Mouse (Mus musculus): Measurements from ENCODE around the gene Henmt1. TPM values are rescaled to one million over a fixed set of nuclear protein-coding genes. Genes with fewer than 3 reads are reported as not detected.
A peak's percentile ranks its signal among the peaks of the same experiment; 100 is the strongest.

Henmt1 gene
- polyA plus RNA-seq, 1 experiment = 0.06 TPM

GRCm38 (mm10) chr3:108902038-108902437, 37.6 kb upstream of the Henmt1 start:
- WGBS = 51% methylated on average over 2 of the region's 2 CpGs
- Histone ChIP-seq H3K4me1 (ENCODE audit: control insufficient read depth, insufficient read depth, low read length) (no peaks in the 10 kb centered on the region), H3K36me3 (ENCODE audit: control insufficient read depth, insufficient read depth, low read length) (peaks cover 15% of the 10 kb centered on the region)

GRCm38 (mm10) chr3:108902934-108903333, 36.7 kb upstream of the Henmt1 start:
- Histone ChIP-seq H3K27me3 (replicated peaks; ENCODE audit: control insufficient read depth, insufficient read depth, low read length) (no peaks in the 10 kb centered on the region), H3K36me3 (ENCODE audit: control insufficient read depth, insufficient read depth, low read length) (peaks cover 15% of the 10 kb centered on the region), H3K4me3 (ENCODE audit: insufficient read depth, low read depth, low read length) (no peak overlapping the region), H3K27ac (ENCODE audit: insufficient read depth, low read depth, low read length) (no peak overlapping the region), H3K4me1 (ENCODE audit: control insufficient read depth, insufficient read depth, low read length) (no peaks in the 10 kb centered on the region)
- WGBS = 94% methylated on average over 6 of the region's 6 CpGs
- no peak for TF ChIP-seq CTCF (conservative IDR thresholded peaks at IDR 0.05; ENCODE audit: insufficient read depth, insufficient read length, low read depth, low read length)
- no peak for TF ChIP-seq POLR2A (IDR thresholded peaks at IDR 0.05; ENCODE audit: low read depth, low read length)
- DNase-seq = no peak

More at GRCm38 (mm10) chr3:108902038-108902437, 37.6 kb upstream of the Henmt1 start:
- no peak for TF ChIP-seq POLR2A (IDR thresholded peaks at IDR 0.05; ENCODE audit: low read depth, low read length)
- H3K4me3 ChIP-seq (ENCODE audit: insufficient read depth, low read depth, low read length) = no peak overlapping the region
- DNase-seq = no peak
- no peaks in the 10 kb centered on the region for H3K27me3 ChIP-seq (replicated peaks; ENCODE audit: control insufficient read depth, insufficient read depth, low read length)
- H3K27ac ChIP-seq (ENCODE audit: insufficient read depth, low read depth, low read length) = no peak overlapping the region

GRCm38 (mm10) chr3:108910303-108911080, 29.2 kb upstream of the Henmt1 start:
- WGBS = under 1% methylated on average over 32 of the region's 32 CpGs
- peak; percentile 32 for DNase-seq
- Histone ChIP-seq H3K4me1 (ENCODE audit: control insufficient read depth, insufficient read depth, low read length) (peaks cover 11% of the 10 kb centered on the region), H3K4me3 (ENCODE audit: insufficient read depth, low read depth, low read length) (peak overlapping the region; percentile 81), H3K27ac (ENCODE audit: insufficient read depth, low read depth, low read length) (peak overlapping the region; percentile 97), H3K27me3 (replicated peaks; ENCODE audit: control insufficient read depth, insufficient read depth, low read length) (no peaks in the 10 kb centered on the region), H3K36me3 (ENCODE audit: control insufficient read depth, insufficient read depth, low read length) (peaks cover 2% of the 10 kb centered on the region)
- TF ChIP-seq CTCF (conservative IDR thresholded peaks at IDR 0.05; ENCODE audit: insufficient read depth, insufficient read length, low read depth, low read length) (no peak), POLR2A (IDR thresholded peaks at IDR 0.05; ENCODE audit: low read depth, low read length) (no peak)

GRCm38 (mm10) chr3:108911081-108911547, 28.6 kb upstream of the Henmt1 start:
- peak overlapping the region; percentile 81 for H3K4me3 ChIP-seq (ENCODE audit: insufficient read depth, low read depth, low read length)
- H3K27ac ChIP-seq (ENCODE audit: insufficient read depth, low read depth, low read length) = peak overlapping the region; percentile 97
- peaks cover 2% of the 10 kb centered on the region for H3K36me3 ChIP-seq (ENCODE audit: control insufficient read depth, insufficient read depth, low read length)
- H3K4me1 ChIP-seq (ENCODE audit: control insufficient read depth, insufficient read depth, low read length) = peaks cover 11% of the 10 kb centered on the region
- DNase-seq = peak; percentile 69
- TF ChIP-seq POLR2A (IDR thresholded peaks at IDR 0.05; ENCODE audit: low read depth, low read length) (no peak), CTCF (conservative IDR thresholded peaks at IDR 0.05; ENCODE audit: insufficient read depth, insufficient read length, low read depth, low read length) (peak; percentile 44)
- H3K27me3 ChIP-seq (replicated peaks; ENCODE audit: control insufficient read depth, insufficient read depth, low read length) = no peaks in the 10 kb centered on the region
- WGBS = 1% methylated on average over 44 of the region's 44 CpGs

GRCm38 (mm10) chr3:108911548-108912413, 27.9 kb upstream of the Henmt1 start, which contains the start of gene Prpf38b:
TSS of gene Prpf38b (minus strand) at chr3:108911727.
- under 1% methylated on average over 53 of the region's 53 CpGs for WGBS
- DNase-seq = peak; percentile 97
- Histone ChIP-seq H3K36me3 (ENCODE audit: control insufficient read depth, insufficient read depth, low read length) (peaks cover 2% of the 10 kb centered on the region), H3K27ac (ENCODE audit: insufficient read depth, low read depth, low read length) (peak within 1 kb of the TSS; percentile 97), H3K4me3 (ENCODE audit: insufficient read depth, low read depth, low read length) (peak within 1 kb of the TSS; percentile 81), H3K27me3 (replicated peaks; ENCODE audit: control insufficient read depth, insufficient read depth, low read length) (no peaks in the 10 kb centered on the region), H3K4me1 (ENCODE audit: control insufficient read depth, insufficient read depth, low read length) (peaks cover 11% of the 10 kb centered on the region)
- no peak for TF ChIP-seq CTCF (conservative IDR thresholded peaks at IDR 0.05; ENCODE audit: insufficient read depth, insufficient read length, low read depth, low read length)
- TF ChIP-seq POLR2A (IDR thresholded peaks at IDR 0.05; ENCODE audit: low read depth, low read length) = peak; percentile 62

GRCm38 (mm10) chr3:108915999-108916398, 23.7 kb upstream of the Henmt1 start:
- no peak for TF ChIP-seq POLR2A (IDR thresholded peaks at IDR 0.05; ENCODE audit: low read depth, low read length)
- TF ChIP-seq CTCF (conservative IDR thresholded peaks at IDR 0.05; ENCODE audit: insufficient read depth, insufficient read length, low read depth, low read length) = no peak
- WGBS = 71% methylated on average over 1 of the region's 1 CpGs
- no peak overlapping the region for H3K4me3 ChIP-seq (ENCODE audit: insufficient read depth, low read depth, low read length)

GRCm38 (mm10) chr3:108916857-108917256, 22.8 kb upstream of the Henmt1 start:
- Histone ChIP-seq H3K4me1 (ENCODE audit: control insufficient read depth, insufficient read depth, low read length) (peaks cover 17% of the 10 kb centered on the region), H3K4me3 (ENCODE audit: insufficient read depth, low read depth, low read length) (no peak overlapping the region), H3K27me3 (replicated peaks; ENCODE audit: control insufficient read depth, insufficient read depth, low read length) (no peaks in the 10 kb centered on the region), H3K36me3 (ENCODE audit: control insufficient read depth, insufficient read depth, low read length) (no peaks in the 10 kb centered on the region), H3K27ac (ENCODE audit: insufficient read depth, low read depth, low read length) (no peak overlapping the region)
- 64% methylated on average over 4 of the region's 4 CpGs for WGBS
- TF ChIP-seq CTCF (conservative IDR thresholded peaks at IDR 0.05; ENCODE audit: insufficient read depth, insufficient read length, low read depth, low read length) = no peak
- TF ChIP-seq POLR2A (IDR thresholded peaks at IDR 0.05; ENCODE audit: low read depth, low read length) = no peak
- no peak for DNase-seq

More at GRCm38 (mm10) chr3:108915999-108916398, 23.7 kb upstream of the Henmt1 start:
- Histone ChIP-seq H3K36me3 (ENCODE audit: control insufficient read depth, insufficient read depth, low read length) (no peaks in the 10 kb centered on the region), H3K27ac (ENCODE audit: insufficient read depth, low read depth, low read length) (no peak overlapping the region), H3K4me1 (ENCODE audit: control insufficient read depth, insufficient read depth, low read length) (peaks cover 10% of the 10 kb centered on the region), H3K27me3 (replicated peaks; ENCODE audit: control insufficient read depth, insufficient read depth, low read length) (no peaks in the 10 kb centered on the region)
- no peak for DNase-seq
